Mouse (Mus musculus): ENCODE data around the gene Npnt.

Npnt gene

GRCm38 (mm10) chr3:132903386-132903785, 46.7 kb downstream of the Npnt start:
- ChIA-PET CTCF (interaction anchor here in 2 of 4 experiments (0.6 kb wide), 2 partner anchors 12 to 1839 kb away, joined by 3 to 5 read pairs; no protein-coding TSS in a partner anchor), POLR2A (interaction anchor here in 1 of 4 experiments (1.3 kb wide), 1 partner anchor 13 kb away, joined by 4 read pairs; no protein-coding TSS in a partner anchor)

GRCm38 (mm10) chr3:132902921-132903320, 47.2 kb downstream of the Npnt start:
- ChIA-PET CTCF (no interaction called here), POLR2A (no interaction called here)

GRCm38 (mm10) chr3:132902206-132902605, 47.9 kb downstream of the Npnt start:
- ChIA-PET CTCF (no interaction called here), POLR2A (no interaction called here)

GRCm38 (mm10) chr3:132897891-132898290, 52.2 kb downstream of the Npnt start:
- CTCF ChIA-PET: no interaction called here
- POLR2A ChIA-PET: no interaction called here

- CTCF ChIA-PET: no interaction called here
- POLR2A ChIA-PET: interaction anchor here in 1 of 4 experiments (0.6 kb wide), 1 partner anchor 24 kb away, joined by 3 read pairs; no protein-coding TSS in a partner anchor
Measured at GRCm38 (mm10) chr3:132897390-132897789, 52.7 kb downstream of the Npnt start.

GRCm38 (mm10) chr3:132894086-132894485, 56.0 kb downstream of the Npnt start:
- CTCF ChIA-PET: no interaction called here
- POLR2A ChIA-PET: interaction anchor here in 2 of 4 experiments (0.6 kb wide), 2 partner anchors 17 to 115 kb away, joined by 3 read pairs; no protein-coding TSS in a partner anchor

GRCm38 (mm10) chr3:132893676-132894075, 56.4 kb downstream of the Npnt start:
- CTCF ChIA-PET: interaction anchor here in 1 of 4 experiments (0.5 to 0.7 kb wide), 2 partner anchors 29 to 149 kb away, joined by 4 read pairs; no protein-coding TSS in a partner anchor

GRCm38 (mm10) chr3:132893044-132893443, 57.0 kb downstream of the Npnt start:
- ChIA-PET POLR2A (interaction anchor here in 2 of 4 experiments (0.6 to 1.1 kb wide), 3 partner anchors 9 to 1608 kb away, joined by 3 to 5 read pairs (median 3); no protein-coding TSS in a partner anchor), CTCF (interaction anchor here in 2 of 4 experiments (0.5 to 0.8 kb wide), 3 partner anchors 11 to 149 kb away, joined by 3 to 4 read pairs (median 4); no protein-coding TSS in a partner anchor)

More at GRCm38 (mm10) chr3:132893676-132894075, 56.4 kb downstream of the Npnt start:
- POLR2A ChIA-PET: interaction anchor here in 2 of 4 experiments (0.6 to 1.1 kb wide), 4 partner anchors 9 to 1609 kb away, joined by 3 to 5 read pairs (median 3); no protein-coding TSS in a partner anchor

GRCm38 (mm10) chr3:132892481-132892880, 57.6 kb downstream of the Npnt start:
- ChIA-PET POLR2A (interaction anchor here in 2 of 4 experiments (0.5 to 1.1 kb wide), 2 partner anchors 8 to 797 kb away, joined by 3 to 5 read pairs; no protein-coding TSS in a partner anchor), CTCF (interaction anchor here in 1 of 4 experiments (0.8 kb wide), 1 partner anchor 10 kb away, joined by 3 read pairs; no protein-coding TSS in a partner anchor)

GRCm38 (mm10) chr3:132887074-132887848, 62.8 kb downstream of the Npnt start:
- POLR2A ChIA-PET: no interaction called here

GRCm38 (mm10) chr3:132886419-132887050, 63.6 kb downstream of the Npnt start:
- ChIA-PET POLR2A (no interaction called here), CTCF (interaction anchor here in 1 of 4 experiments (0.6 kb wide), 1 partner anchor 428 kb away, joined by 3 read pairs; no protein-coding TSS in a partner anchor)

More at GRCm38 (mm10) chr3:132887074-132887848, 62.8 kb downstream of the Npnt start:
- CTCF ChIA-PET: interaction anchor here in 1 of 4 experiments (0.6 kb wide), 1 partner anchor 427 kb away, joined by 3 read pairs; no protein-coding TSS in a partner anchor

GRCm38 (mm10) chr3:132884459-132884858, 65.6 kb downstream of the Npnt start:
- ChIA-PET CTCF (no interaction called here), POLR2A (interaction anchor here in 1 of 4 experiments (1.1 kb wide), 1 partner anchor 9 kb away, joined by 3 read pairs; no protein-coding TSS in a partner anchor)

GRCm38 (mm10) chr3:132883256-132883655, 66.8 kb downstream of the Npnt start:
- POLR2A ChIA-PET: no interaction called here
- CTCF ChIA-PET: interaction anchor here in 1 of 4 experiments (1.5 kb wide), 1 partner anchor 9 kb away, joined by 3 read pairs; no protein-coding TSS in a partner anchor

GRCm38 (mm10) chr3:132880826-132881225, 69.3 kb downstream of the Npnt start:
- CTCF ChIA-PET: interaction anchor here in 1 of 4 experiments (0.7 kb wide), 1 partner anchor 809 kb away, joined by 4 read pairs; no protein-coding TSS in a partner anchor
- POLR2A ChIA-PET: no interaction called here

- ChIA-PET POLR2A (no interaction called here), CTCF (interaction anchor here in 1 of 4 experiments (0.7 kb wide), 1 partner anchor 808 kb away, joined by 4 read pairs; no protein-coding TSS in a partner anchor)
Measured at GRCm38 (mm10) chr3:132880361-132880760, 69.7 kb downstream of the Npnt start.

- POLR2A ChIA-PET: no interaction called here
- CTCF ChIA-PET: no interaction called here
Measured at GRCm38 (mm10) chr3:132876933-132877676, 73.0 kb downstream of the Npnt start.

GRCm38 (mm10) chr3:132876011-132876708, 73.9 kb downstream of the Npnt start:
- ChIA-PET POLR2A (interaction anchor here in 1 of 4 experiments (0.6 kb wide), 1 partner anchor 71 kb away, joined by 3 read pairs; no protein-coding TSS in a partner anchor), CTCF (no interaction called here)

- POLR2A ChIA-PET: interaction anchor here in 2 of 4 experiments (0.6 kb wide), 3 partner anchors 24 to 653 kb away, joined by 3 read pairs; no protein-coding TSS in a partner anchor
- CTCF ChIA-PET: no interaction called here
Measured at GRCm38 (mm10) chr3:132873251-132873650, 76.8 kb downstream of the Npnt start.

Data from embryonic stem cell, embryonic (primary cell).